Mouse (Mus musculus): ENCODE measurements around the gene Calm3.

Gene Calm3

GRCm38 (mm10) chr7:16924037-16924834 is at the start of gene Calm3:
TSS of gene Calm3 (minus strand) at chr7:16924114.
- in situ Hi-C loops (cut with MboI; ENCODE audit: low sequenced_read_pairs) = no loop called here

- in situ Hi-C loops (cut with MboI; ENCODE audit: low sequenced_read_pairs) = no loop called here
Observed at GRCm38 (mm10) chr7:16971160-16971559, 47.2 kb upstream of the Calm3 start.

- in situ Hi-C loops (cut with MboI; ENCODE audit: low sequenced_read_pairs) = no loop called here
Observed at GRCm38 (mm10) chr7:16968414-16968813, 44.5 kb upstream of the Calm3 start.

GRCm38 (mm10) chr7:16961678-16962077 is 37.8 kb upstream of the Calm3 start:
- in situ Hi-C loops (cut with MboI; ENCODE audit: low sequenced_read_pairs) = no loop called here

- in situ Hi-C loops (cut with MboI; ENCODE audit: low sequenced_read_pairs) = no loop called here
Observed at GRCm38 (mm10) chr7:16959539-16960187, 35.7 kb upstream of the Calm3 start, which contains the start of gene Pnmal1. TSS of gene Pnmal1 (plus strand) at chr7:16959679.

DNA sequence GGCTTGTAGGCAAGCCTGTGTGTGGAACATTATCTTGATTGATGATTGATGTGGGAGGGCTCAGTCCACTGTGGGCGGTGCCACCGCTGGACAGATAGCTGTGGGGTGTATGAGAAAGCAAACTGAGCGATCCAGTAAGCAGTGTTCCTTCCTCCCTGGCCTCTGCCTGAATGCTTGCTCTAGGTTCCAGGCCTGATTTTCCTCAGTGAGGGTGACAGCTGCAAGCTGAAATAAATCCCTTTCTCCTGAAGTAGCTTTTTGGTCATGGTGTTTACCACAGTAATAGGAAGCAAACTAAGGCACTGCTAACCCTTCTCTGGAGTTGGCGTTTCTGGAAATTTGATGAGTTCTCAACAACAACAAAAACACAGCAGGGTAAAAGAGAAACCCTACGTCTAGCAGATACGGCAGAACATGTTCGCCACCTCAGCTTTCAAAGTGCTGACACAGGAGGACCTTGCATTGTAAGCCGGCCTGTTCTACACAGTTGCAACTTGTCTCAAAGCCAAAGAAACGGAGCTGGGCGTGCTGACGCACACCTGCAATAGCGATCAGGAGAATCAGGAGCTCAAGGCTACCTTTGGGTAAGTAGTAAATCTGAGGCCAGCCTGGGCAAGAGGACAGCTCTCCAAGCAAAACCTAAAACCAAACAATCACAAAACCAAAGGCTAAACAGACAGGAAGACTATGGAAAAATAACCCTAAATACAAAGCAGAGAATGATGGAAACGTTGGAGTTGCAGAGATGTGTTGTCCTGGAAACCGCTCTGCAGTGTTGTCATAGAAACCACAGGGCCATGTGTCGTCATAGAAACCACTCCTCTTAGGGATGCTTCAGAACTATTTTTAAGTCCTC is 32.7 kb upstream of the Calm3 start:
- in situ Hi-C loops (cut with MboI; ENCODE audit: low sequenced_read_pairs) = no loop called here

DNA sequence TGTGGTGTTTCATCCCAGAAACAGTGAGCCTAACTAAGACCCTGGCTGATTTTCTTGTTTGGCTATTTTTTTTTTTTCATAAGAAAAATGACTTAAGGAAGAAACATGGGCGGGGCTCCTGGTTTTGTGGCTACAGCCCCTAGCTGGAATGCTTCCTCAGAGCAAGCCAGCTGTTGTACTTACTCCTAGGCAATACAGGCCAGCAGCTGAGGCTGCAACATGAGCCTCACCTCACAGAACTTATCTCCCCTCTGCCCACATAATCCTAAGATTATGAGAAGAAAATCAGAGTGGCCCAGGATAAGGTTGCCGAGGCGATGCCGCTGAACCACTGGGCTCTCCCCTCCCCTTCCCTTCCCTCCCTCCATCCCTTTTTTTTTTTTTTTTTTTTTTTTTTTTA is 31.8 kb upstream of the Calm3 start:
- in situ Hi-C loops (cut with MboI; ENCODE audit: low sequenced_read_pairs) = no loop called here

- in situ Hi-C loops (cut with MboI; ENCODE audit: low sequenced_read_pairs) = loop anchor here (5.0 kb wide), 1 partner anchor 44 kb away; no protein-coding TSS in a partner anchor
Observed at GRCm38 (mm10) chr7:16953776-16954175, 29.9 kb upstream of the Calm3 start.

DNA sequence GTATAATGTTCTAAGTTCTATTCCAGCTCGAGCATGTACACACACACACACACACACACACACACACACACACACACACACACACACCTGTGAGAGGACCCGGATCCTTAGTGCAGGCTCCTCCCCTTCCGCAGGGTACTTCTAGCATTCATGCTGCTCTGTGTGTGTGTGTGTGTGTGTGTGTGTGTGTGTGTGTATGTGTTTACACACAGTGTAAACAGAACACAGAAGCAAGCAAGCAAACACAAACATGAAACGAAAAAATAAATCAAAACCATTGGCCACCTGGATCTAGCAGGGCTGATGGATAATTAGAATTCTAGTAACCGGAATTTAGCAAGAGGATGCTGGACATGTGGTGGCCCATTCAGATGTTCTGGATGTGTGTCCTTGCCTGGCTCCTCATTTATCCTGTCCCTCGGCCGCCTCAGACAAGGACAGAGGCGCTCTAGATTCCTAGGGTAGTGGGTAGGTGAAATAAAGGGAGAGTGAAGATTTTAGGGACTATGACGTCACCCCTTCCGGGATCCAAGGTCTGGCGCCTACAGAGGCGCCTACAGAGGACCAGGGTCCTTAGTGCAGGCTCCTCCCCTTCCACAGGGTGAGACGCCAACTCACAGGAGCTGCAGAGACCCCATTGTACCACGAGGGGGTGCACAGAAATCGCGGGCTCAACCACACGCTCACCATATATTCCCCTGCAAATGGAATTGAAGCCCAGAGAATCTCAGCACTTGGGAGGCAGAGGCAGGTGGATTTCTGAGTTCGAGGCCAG is 27.1 kb upstream of the Calm3 start:
- in situ Hi-C loops (cut with MboI; ENCODE audit: low sequenced_read_pairs) = loop anchor here (5.0 kb wide), 1 partner anchor 46 kb away; no protein-coding TSS in a partner anchor

GRCm38 (mm10) chr7:16949908-16950841 is 26.3 kb upstream of the Calm3 start:
- in situ Hi-C loops (cut with MboI; ENCODE audit: low sequenced_read_pairs) = loop anchor here (5.0 to 25.0 kb wide), 2 partner anchors 47 to 1937 kb away; no protein-coding TSS in a partner anchor

GRCm38 (mm10) chr7:16948923-16949458 is 25.1 kb upstream of the Calm3 start:
- in situ Hi-C loops (cut with MboI; ENCODE audit: low sequenced_read_pairs) = loop anchor here (25.0 kb wide), 1 partner anchor 1938 kb away; no protein-coding TSS in a partner anchor

DNA sequence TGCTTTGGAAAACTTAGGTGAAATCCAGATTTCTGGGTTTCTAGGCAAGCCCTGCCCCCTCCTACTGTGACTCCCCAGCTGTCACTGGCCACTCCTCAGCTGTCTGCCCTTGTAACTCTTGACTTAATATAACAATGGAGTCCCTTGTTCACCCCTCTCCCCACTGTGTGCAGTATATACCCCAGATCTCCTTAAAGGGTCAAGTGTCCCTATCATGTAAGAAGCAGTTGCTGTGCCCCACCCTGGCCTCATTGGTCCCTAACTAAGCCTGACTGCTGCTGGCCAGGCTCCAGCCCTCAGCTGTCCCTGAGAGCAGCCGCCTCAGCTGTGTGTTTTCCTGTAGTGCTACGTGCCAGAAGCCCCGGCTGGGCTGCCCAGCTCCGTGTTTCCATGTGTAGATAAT is 24.0 kb upstream of the Calm3 start:
- in situ Hi-C loops (cut with MboI; ENCODE audit: low sequenced_read_pairs) = loop anchor here (25.0 kb wide), 1 partner anchor 1939 kb away; no protein-coding TSS in a partner anchor

- in situ Hi-C loops (cut with MboI; ENCODE audit: low sequenced_read_pairs) = loop anchor here (25.0 kb wide), 1 partner anchor 1940 kb away; no protein-coding TSS in a partner anchor
Observed at GRCm38 (mm10) chr7:16947349-16947895, 23.5 kb upstream of the Calm3 start.

DNA sequence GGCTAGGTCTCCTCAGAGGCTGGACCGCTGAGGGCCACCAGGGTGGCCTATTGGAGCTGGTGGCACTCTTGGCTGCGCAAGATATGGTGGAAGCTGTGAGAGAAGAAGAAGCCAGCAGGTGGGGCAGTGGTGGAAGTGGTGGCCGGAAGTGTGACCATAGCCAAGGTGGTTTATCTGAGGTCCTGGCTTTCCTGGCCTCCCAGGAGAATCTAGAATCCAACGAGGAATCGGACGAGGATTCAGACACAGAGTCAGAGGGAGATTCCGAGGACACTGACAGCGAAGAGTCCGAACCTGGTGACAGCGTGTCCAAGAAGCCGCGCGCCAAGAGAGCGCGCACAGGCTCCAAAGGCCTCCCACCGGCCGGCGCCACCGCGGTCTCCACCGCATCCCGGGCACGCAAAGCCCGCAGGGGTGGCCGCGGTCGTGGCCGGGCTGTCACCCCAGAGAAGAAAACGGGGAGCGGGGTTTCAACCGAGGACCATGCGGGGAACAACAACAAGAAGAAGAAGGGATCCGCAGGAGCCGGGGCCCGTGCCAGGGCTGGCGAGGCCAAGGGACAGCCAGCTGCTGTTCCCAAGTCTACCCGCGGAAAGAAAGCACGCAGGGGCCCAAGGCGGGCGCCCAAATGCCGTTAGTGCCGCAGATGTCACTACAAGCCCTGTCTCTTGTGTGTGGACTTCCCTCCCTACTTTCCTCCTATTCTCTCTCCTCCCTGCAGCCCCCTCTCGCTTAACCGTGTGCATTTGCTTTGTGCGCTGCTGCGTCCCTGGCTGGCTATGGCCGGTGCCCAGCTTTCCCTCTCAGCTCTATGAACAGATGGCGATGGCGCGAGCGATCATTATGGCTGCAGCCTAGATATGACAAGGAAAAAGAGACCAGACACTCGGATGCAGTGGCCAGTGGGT is 22.8 kb upstream of the Calm3 start:
- in situ Hi-C loops (cut with MboI; ENCODE audit: low sequenced_read_pairs) = loop anchor here (25.0 kb wide), 1 partner anchor 1941 kb away; no protein-coding TSS in a partner anchor

DNA sequence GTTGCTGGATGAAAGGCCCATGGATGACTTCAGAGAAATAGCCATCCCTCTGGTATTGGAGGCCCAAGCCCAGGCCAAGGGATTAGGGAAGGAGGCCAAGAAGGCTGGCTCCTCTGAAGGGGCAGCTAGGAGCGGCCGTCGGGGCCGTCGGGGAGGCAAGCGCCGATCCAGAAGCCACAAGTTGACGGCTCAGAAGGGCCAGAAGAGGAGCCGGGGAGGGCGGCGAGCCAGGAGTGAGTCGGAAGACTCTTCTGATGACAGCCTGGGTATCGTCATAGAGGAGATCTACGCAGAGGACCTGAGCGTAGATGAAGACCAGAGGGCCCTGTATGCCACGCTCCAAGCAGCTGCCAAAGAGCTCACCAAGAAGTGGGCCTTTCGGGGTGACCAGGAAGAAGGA is 21.5 kb upstream of the Calm3 start:
- in situ Hi-C loops (cut with MboI; ENCODE audit: low sequenced_read_pairs) = loop anchor here (25.0 kb wide), 1 partner anchor 1942 kb away; no protein-coding TSS in a partner anchor

DNA sequence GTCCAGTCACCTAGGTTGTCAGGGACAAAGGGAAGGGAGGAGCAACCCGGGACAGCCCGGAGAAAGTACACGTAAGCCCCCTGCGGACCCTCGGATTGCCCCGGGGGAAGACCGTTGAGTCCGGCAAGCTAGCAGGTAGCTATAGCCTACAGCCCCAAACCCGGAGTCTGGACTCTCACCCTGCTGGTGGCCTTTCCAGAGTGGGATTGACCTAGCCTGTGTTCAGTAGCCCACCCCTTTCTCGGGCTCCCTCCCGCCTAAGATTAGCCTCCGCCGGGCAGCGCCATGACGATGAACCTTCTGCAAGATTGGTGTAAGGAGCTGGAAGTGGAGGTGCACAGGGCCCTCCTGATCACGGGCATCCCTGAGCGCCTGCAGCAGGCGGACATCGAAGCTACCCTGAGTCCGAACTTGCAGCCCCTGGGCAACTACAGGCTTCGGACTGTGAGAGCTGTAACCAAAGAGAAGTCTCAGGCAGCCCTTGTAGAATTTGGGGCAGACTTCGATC is 20.9 kb upstream of the Calm3 start:
- in situ Hi-C loops (cut with MboI; ENCODE audit: low sequenced_read_pairs) = loop anchor here (25.0 kb wide), 1 partner anchor 1942 kb away; no protein-coding TSS in a partner anchor
